Mouse (Mus musculus): ENCODE measurements around the gene Ptbp3.

DNA sequence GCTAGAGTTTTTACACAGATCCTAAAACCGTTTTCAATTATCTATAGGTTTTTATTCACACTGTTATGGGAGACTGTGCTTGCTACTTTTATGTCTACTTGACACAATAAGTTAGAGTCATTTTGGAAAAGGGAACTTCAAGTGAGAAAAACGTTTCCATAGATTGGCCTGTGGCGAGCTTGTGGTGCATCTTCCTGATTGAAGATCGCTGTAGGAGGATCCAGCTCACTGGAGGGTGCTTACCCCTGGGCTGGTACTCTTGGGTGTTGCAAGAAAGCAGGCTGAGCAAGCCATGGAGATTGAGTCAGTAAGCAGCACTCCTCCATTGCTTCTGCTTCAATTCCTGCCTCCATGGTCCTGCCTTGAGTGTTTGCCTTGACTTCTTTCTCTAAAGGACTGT lies 113.2 kb downstream of the Ptbp3 start:
- TF ChIP-seq CTCF (IDR thresholded peaks at IDR 0.05; ENCODE audit: low read depth) (no peak), EP300 (IDR thresholded peaks at IDR 0.05; ENCODE audit: low read depth) (no peak)
